Mouse (Mus musculus): ENCODE measurements around the gene Egln1.

- TF ChIP-seq CTCF (IDR thresholded peaks at IDR 0.05; ENCODE audit: control insufficient read depth, insufficient read depth, insufficient read length) (no peak), MAX (IDR thresholded peaks at IDR 0.05) (no peak), MYOG (IDR thresholded peaks at IDR 0.05; ENCODE audit: control insufficient read depth, extremely low read depth, insufficient read length) (no peak), USF1 (IDR thresholded peaks at IDR 0.05; ENCODE audit: low read depth) (no peak)
Observed at GRCm38 (mm10) chr8:124866669-124867068, 82.5 kb downstream of the Egln1 start.
